Mouse (Mus musculus): Measurements from ENCODE around the gene Etaa1.
"Not testable (repeated sequence)": the region's sequence is repeated elsewhere in the genome, so short reads cannot be mapped to it uniquely, and the experiment has no call there.

Etaa1 gene

GRCm38 (mm10) chr11:17953231-17954134 is at the start of gene Etaa1:
Gene Etaa1, minus strand, starts transcription at chr11:17953875.
- DNase-seq (ENCODE audit: low spot score) = peak; percentile 98

GRCm38 (mm10) chr11:17994151-17994550 is 40.5 kb upstream of the Etaa1 start:
- no peak for DNase-seq (ENCODE audit: low spot score)

GRCm38 (mm10) chr11:17992311-17992710 is 38.6 kb upstream of the Etaa1 start:
- DNase-seq (ENCODE audit: low spot score) = no peak

- DNase-seq (ENCODE audit: low spot score) = no peak
Measured at GRCm38 (mm10) chr11:17983331-17983730, 29.7 kb upstream of the Etaa1 start.

GRCm38 (mm10) chr11:17981246-17981645 is 27.6 kb upstream of the Etaa1 start:
- no peak for DNase-seq (ENCODE audit: low spot score)

GRCm38 (mm10) chr11:17975581-17975980 is 21.9 kb upstream of the Etaa1 start:
- no peak for DNase-seq (ENCODE audit: low spot score)

GRCm38 (mm10) chr11:17952791-17953190 is 884 bp downstream of the Etaa1 start:
- DNase-seq (ENCODE audit: low spot score) = peak; percentile 27

GRCm38 (mm10) chr11:17951336-17951735 is 2.3 kb downstream of the Etaa1 start:
- DNase-seq (ENCODE audit: low spot score) = no peak

- no peak for DNase-seq (ENCODE audit: low spot score)
Measured at GRCm38 (mm10) chr11:17939168-17939567, 14.5 kb downstream of the Etaa1 start.

- DNase-seq (ENCODE audit: low spot score) = no peak
Measured at GRCm38 (mm10) chr11:17937931-17938330, 15.7 kb downstream of the Etaa1 start.

- DNase-seq (ENCODE audit: low spot score) = no peak
Measured at GRCm38 (mm10) chr11:17917905-17918304, 35.8 kb downstream of the Etaa1 start.

GRCm38 (mm10) chr11:17917101-17917500 is 36.6 kb downstream of the Etaa1 start:
- DNase-seq (ENCODE audit: low spot score) = no peak

- DNase-seq (ENCODE audit: low spot score) = no peak
Measured at GRCm38 (mm10) chr11:17916486-17916885, 37.2 kb downstream of the Etaa1 start.

GRCm38 (mm10) chr11:17900996-17901395 is 52.7 kb downstream of the Etaa1 start:
- DNase-seq (ENCODE audit: low spot score) = not testable (repeated sequence)

Measured in embryo, embryonic 10 days (tissue).